Comparison of ENCODE assay signal across 8 mouse cellular contexts in the genomic region with DNA sequence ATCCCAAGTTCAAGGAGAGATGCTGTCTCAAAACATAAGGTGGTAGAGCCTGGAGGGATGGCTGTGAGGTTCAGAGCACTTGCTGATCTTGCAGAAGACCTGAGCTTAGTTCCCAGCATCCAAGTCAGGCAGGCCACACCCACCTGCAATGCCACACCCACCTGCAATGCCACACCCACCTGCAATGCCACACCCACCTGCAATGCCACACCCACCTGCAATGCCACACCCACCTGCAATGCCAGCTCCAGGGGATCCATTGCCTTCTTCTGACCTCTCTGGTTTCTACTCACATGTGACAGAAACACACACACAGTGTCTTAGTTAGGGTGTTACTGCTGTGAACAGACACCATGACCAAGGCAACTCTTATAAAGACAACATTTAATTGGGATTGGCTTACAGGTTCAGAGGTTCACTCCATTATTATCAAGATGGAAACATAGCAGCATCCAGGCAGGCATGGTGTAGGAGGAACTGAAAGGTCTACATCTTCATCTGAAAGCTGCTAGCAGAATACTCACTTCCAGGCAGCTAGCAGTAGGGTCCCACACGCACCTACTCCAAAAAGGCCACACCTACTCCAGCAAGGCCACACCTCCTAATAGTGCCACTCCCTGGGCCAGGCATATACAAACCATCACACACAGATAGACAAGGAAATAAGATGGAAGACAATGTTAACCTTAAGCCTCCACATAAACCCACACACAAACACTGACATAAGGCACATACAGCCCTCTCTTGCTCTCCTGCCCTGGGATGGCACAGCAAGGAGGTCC. TPM values are rescaled to one million over a fixed set of nuclear protein-coding genes. Genes with fewer than 3 reads are reported as not detected.
A peak's percentile ranks its signal among the peaks of the same experiment; 100 is the strongest.
DNase-seq lines count a peak whose midpoint lies in the region; ATAC-seq and TF ChIP-seq lines count a peak whose summit lies in the region.
"Not testable (repeated sequence)": the region's sequence is repeated elsewhere in the genome, so short reads cannot be mapped to it uniquely, and the experiment has no call there.

No protein-coding gene starts in this region.

- not testable (repeated sequence) for TF ChIP-seq POLR2A in CH12.LX (IDR thresholded peaks at IDR 0.05; ENCODE audit: low read depth, low read length)

- in situ Hi-C loops in CH12.LX (cut with MboI; ENCODE audit: low pct_ligation_motif_present, low pct_unique_long_range_greater_than_20kb, low sequenced_read_pairs): not testable (repeated sequence)

- not testable (repeated sequence) for H3K9me3 ChIP-seq in CH12.LX (replicated peaks; ENCODE audit: low read length); heart, embryonic 13.5 days; hindbrain, embryonic 12.5 days (replicated peaks); hindbrain, postnatal 0 days (ENCODE audit: low read length); midbrain, embryonic 10.5 days (replicated peaks); neural tube, embryonic 13.5 days

- H3K27me3 ChIP-seq in CH12.LX (replicated peaks); heart, embryonic 13.5 days (replicated peaks); hindbrain, embryonic 12.5 days; hindbrain, postnatal 0 days (ENCODE audit: insufficient read depth, low read length); midbrain, embryonic 10.5 days (ENCODE audit: low read depth, poor library complexity, severe bottlenecking); neural tube, embryonic 13.5 days: not testable (repeated sequence)

- TF ChIP-seq RAD21 in CH12.LX (IDR thresholded peaks at IDR 0.05; ENCODE audit: low read depth, low read length): not testable (repeated sequence)

- H3K4me1 ChIP-seq in CH12.LX (ENCODE audit: control insufficient read depth in 1 of 2, insufficient read depth in 2 of 2): peaks cover 40 to 75% of the 10 kb centered on the region in 2 experiments
- H3K4me1 ChIP-seq in heart, embryonic 13.5 days: peaks cover 24% of the 10 kb centered on the region
- peaks cover 32% of the 10 kb centered on the region for H3K4me1 ChIP-seq in hindbrain, embryonic 12.5 days
- peaks cover 10% of the 10 kb centered on the region; the same call in 1 of the 2 replicates for H3K4me1 ChIP-seq in hindbrain, postnatal 0 days (ENCODE audit: insufficient read depth, low read length)
- H3K4me1 ChIP-seq in midbrain, embryonic 10.5 days: peaks cover 46% of the 10 kb centered on the region
- H3K4me1 ChIP-seq in neural tube, embryonic 13.5 days (replicated peaks): peaks cover 42% of the 10 kb centered on the region

- H3K36me3 ChIP-seq in CH12.LX (replicated peaks in 1 of 2; ENCODE audit: control insufficient read depth in 1 of 2, insufficient read depth in 1 of 2, low read length in 1 of 2); heart, embryonic 13.5 days; hindbrain, embryonic 12.5 days; hindbrain, postnatal 0 days (ENCODE audit: insufficient read depth, low read length); midbrain, embryonic 10.5 days; neural tube, embryonic 13.5 days: not testable (repeated sequence)

- not testable (repeated sequence) for H3K4me2 ChIP-seq in CH12.LX (ENCODE audit: insufficient read depth, low read depth, poor library complexity, severe bottlenecking); heart, embryonic 13.5 days; hindbrain, embryonic 12.5 days (replicated peaks); hindbrain, postnatal 0 days (ENCODE audit: low read depth, low read length); neural tube, embryonic 13.5 days

- H3K9ac ChIP-seq in CH12.LX (ENCODE audit: insufficient read depth, low read depth); heart, embryonic 13.5 days; hindbrain, embryonic 12.5 days; hindbrain, postnatal 0 days (replicated peaks; ENCODE audit: low read length); neural tube, embryonic 13.5 days: not testable (repeated sequence)

- DNase-seq in CH12.LX (ENCODE audit: extremely low read depth); hindbrain, postnatal 0 days (ENCODE audit: low spot score); midbrain, embryonic 10.5 days (ENCODE audit: low spot score): not testable (repeated sequence)
- peak; percentile 25 for DNase-seq in ZHBTc4 (ENCODE audit: low read depth, low spot score)

- not testable (repeated sequence) for H3K79me2 ChIP-seq in CH12.LX (replicated peaks; ENCODE audit: control insufficient read depth, extremely low read depth, insufficient read depth, poor library complexity, severe bottlenecking)

- peak overlapping the region; percentile 88 for H3K27ac ChIP-seq in CH12.LX (ENCODE audit: insufficient read depth, low read depth)
- 0 out of 2 replicates have a peak overlapping the region, but pooled peaks have one; percentile 73 for H3K27ac ChIP-seq in heart, embryonic 13.5 days (replicated peaks)
- peak overlapping the region; percentile 89; the same call in 1 of the 2 replicates for H3K27ac ChIP-seq in hindbrain, embryonic 12.5 days
- H3K27ac ChIP-seq in hindbrain, postnatal 0 days: 0 out of 2 replicates have a peak overlapping the region, but pooled peaks have one; percentile 66
- peak overlapping the region; percentile 86 for H3K27ac ChIP-seq in midbrain, embryonic 10.5 days (replicated peaks)
- 0 out of 2 replicates have a peak overlapping the region, but pooled peaks have one; percentile 83 for H3K27ac ChIP-seq in neural tube, embryonic 13.5 days (replicated peaks)

- dilution Hi-C loops in CH12.LX (cut with MboI; ENCODE audit: extremely low pct_ligation_motif_present, extremely low pct_unique_long_range_greater_than_20kb, low sequenced_read_pairs): not testable (repeated sequence)

- TF ChIP-seq EP300 in CH12.LX (IDR thresholded peaks at IDR 0.05; ENCODE audit: low read length): not testable (repeated sequence)

- 93% methylated on average over 1 of the region's 1 CpGs for WGBS in heart, embryonic 13.5 days
- 100% methylated on average over 1 of the region's 1 CpGs for WGBS in hindbrain, embryonic 12.5 days
- WGBS in hindbrain, postnatal 0 days: 76% methylated on average over 1 of the region's 1 CpGs
- 79% methylated on average over 1 of the region's 1 CpGs for WGBS in midbrain, embryonic 10.5 days
- 90% methylated on average over 1 of the region's 1 CpGs for WGBS in neural tube, embryonic 13.5 days

- TF ChIP-seq CTCF in CH12.LX (conservative IDR thresholded peaks at IDR 0.05 in 1 of 2, IDR thresholded peaks at IDR 0.05 in 1 of 2; ENCODE audit: low read depth in 2 of 2, low read length in 2 of 2); hindbrain, postnatal 0 days (IDR thresholded peaks at IDR 0.05; ENCODE audit: low read depth): not testable (repeated sequence)

- 0 out of 2 replicates have a peak, but pooled peaks have one; percentile 26 for ATAC-seq in erythroid progenitor cell, adult 5-6 weeks (replicated peaks; ENCODE audit: low FRiP score, poor library complexity, severe bottlenecking)
- not testable (repeated sequence) for ATAC-seq in heart, embryonic 13.5 days (ENCODE audit: extremely low read depth, insufficient number of reproducible peaks, low FRiP score, low TSS enrichment); hindbrain, embryonic 12.5 days (ENCODE audit: low FRiP score); hindbrain, postnatal 0 days; neural tube, embryonic 13.5 days (ENCODE audit: low read depth)

- not testable (repeated sequence) for H3K4me3 ChIP-seq in CH12.LX (replicated peaks in 1 of 3; ENCODE audit: low read depth in 2 of 3, low read length in 2 of 3, poor library complexity in 1 of 3); heart, embryonic 13.5 days; hindbrain, embryonic 12.5 days; hindbrain, postnatal 0 days (ENCODE audit: low read length); midbrain, embryonic 10.5 days; neural tube, embryonic 13.5 days

TF ChIP-seq in CH12.LX, 34 proteins besides CTCF, POLR2A, EP300 and RAD21:
- TF ChIP-seq SIN3A (IDR thresholded peaks at IDR 0.05; ENCODE audit: low read length) (peak; percentile 55; the same call in 1 of the 2 replicates), NRF1 (IDR thresholded peaks at IDR 0.05; ENCODE audit: low read depth, low read length) (0 out of 2 replicates have a peak, but pooled peaks have one; percentile 25), IRF4 (IDR thresholded peaks at IDR 0.05; ENCODE audit: low read depth, low read length) (0 out of 2 replicates have a peak, but pooled peaks have one; percentile 29), ELF1 (IDR thresholded peaks at IDR 0.05; ENCODE audit: low read depth, low read length) (0 out of 2 replicates have a peak, but pooled peaks have one; percentile 11)

RNA-seq across cellular contexts. Expression of gene Prex1, which starts 17.7 kb away (rescaled TPM):
- total RNA-seq in CH12.LX (2012; rRNA removed) (11.6 and 18.5 TPM in 2 replicates), CH12.LX (2014; rRNA removed) (4.9 and 5.5 TPM in 2 replicates)
- polyA plus RNA-seq in CH12.LX (2012; ENCODE audit: insufficient read length, low read depth): 14.6 and 19.5 TPM in 2 replicates
- total RNA-seq in erythroid progenitor cell, adult 5-6 weeks (2015; ENCODE audit: low replicate concordance): 24.9 and 86.4 TPM in 2 replicates
- total RNA-seq in erythroid progenitor cell, adult 5-6 weeks (2017; ENCODE audit: low replicate concordance): 60.8 and 88.9 TPM in 2 replicates
- polyA plus RNA-seq in heart, embryonic 13.5 days (2015; fragmentation: Nextera tagmentation; extraction: Ambion mirVana): 8.3 and 8.7 TPM in 2 replicates
- 40.8 and 43.8 TPM in 2 replicates for polyA plus RNA-seq in hindbrain, embryonic 12.5 days (2016; fragmentation: Nextera tagmentation; extraction: Ambion mirVana)
- 63.2 and 66.8 TPM in 2 replicates for total RNA-seq in hindbrain, postnatal 0 days (2014; rRNA removed)
- polyA plus RNA-seq in hindbrain, postnatal 0 days (2015; fragmentation: Nextera tagmentation; extraction: Ambion mirVana): 24.1 and 24.2 TPM in 2 replicates
- polyA plus RNA-seq in midbrain, embryonic 10.5 days (2016; fragmentation: Nextera tagmentation; extraction: Ambion mirVana): 32.3 and 33.7 TPM in 2 replicates
- 28.5 and 29.3 TPM in 2 replicates for polyA plus RNA-seq in neural tube, embryonic 13.5 days (2015; fragmentation: Nextera tagmentation; extraction: Ambion mirVana)
